Mouse (Mus musculus) heart, adult 8-10 months (tissue): ENCODE measurements around the gene Snip1. TPM values are rescaled to one million over a fixed set of nuclear protein-coding genes. Genes with fewer than 3 reads are reported as not detected.

Experiments used
- DNase-seq: peaks from one replicate; pipeline ENCODE4 v3.0.0; 2022; ENCODE audit warnings: low spot score
- total RNA-seq, 4 experiments: library from RNA; stranded (reverse); gene quantifications; 2 replicates each; pipeline ENCODE4 v1.2.4; 2022

The Snip1 gene
- total RNA-seq, 4 experiments from 2014 or later, result 6.2 to 8.1 (median 7.6) TPM

DNA sequence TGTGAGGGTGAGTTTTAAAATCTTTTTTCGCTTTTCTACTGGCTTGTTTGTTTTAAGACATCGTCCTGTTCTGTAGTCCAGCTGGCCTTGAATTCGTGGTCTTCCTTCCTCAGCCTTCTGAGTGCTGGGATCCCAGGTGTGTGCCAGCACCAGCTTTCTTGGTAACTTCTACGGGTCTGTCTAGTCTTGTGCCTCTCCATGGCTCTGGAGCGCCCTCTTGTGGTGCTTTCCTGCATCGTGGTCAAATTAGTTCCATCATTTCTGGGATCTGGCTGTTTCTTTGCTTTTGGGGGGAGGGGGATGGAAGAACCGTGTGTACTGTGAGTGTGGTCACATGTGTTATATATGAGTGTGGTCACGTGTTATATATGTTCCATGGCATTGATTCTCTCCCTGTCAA lies 33.0 kb downstream of the Snip1 start:
- DNase-seq, result peak; percentile 78

DNA sequence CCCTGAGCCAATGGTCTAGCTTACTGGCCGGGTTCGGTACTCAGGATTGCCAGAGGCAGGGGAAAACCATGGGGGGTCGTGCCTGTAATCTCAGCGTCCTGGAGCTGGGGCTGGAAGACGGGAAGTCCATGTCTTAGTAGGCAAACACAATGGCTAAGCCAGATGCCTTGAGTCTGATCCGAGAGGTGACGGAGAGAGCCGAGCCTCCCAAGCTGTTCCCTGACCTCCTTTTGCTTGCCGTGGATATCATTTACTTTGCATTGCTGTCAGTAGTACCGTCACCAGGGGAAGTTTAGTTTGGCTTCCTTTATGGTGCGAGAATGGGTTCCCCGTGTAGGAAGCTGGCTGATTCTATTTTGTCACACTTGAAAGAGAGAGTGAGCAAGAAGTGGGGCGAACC lies 34.9 kb downstream of the Snip1 start:
- DNase-seq, result no peak

DNA sequence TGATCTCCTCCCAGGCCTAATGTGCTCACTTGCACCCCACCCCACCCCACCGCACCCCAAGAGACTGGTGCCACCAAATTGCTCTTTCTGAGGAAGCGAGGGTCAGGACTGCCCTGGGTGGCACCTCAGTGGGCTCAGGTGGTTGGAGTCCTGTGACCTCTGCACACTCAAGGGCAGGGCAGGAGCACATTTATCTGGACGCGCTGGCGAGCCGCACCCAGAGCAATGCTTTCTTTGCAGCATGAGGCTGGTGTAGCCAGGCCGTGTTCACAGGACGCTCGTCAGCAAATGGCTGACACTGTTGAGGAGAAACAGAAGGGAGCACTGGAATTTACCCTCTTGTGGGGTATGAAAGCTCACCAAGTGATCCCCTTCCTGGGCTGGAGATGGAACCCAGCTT lies 38.9 kb downstream of the Snip1 start:
- DNase-seq, result no peak

DNA sequence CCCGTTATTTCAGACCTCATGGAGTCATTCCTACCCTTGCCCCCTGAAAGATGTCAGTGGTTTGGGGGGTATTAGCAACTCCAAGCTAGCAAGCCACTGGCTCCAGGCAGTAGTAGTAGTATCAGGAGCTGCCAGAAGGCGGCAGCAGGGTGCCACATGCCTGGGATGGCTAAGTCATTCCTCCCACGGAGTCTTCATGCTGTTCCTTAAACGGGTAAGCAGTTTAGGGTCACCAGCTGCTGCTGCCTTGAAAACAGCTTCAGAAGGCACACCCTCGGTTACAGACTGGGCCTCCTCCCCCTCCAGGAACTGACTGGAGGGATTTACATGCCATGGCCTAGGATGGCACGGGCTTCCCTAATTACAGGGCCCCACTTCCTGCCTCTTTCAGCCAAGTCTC lies 48.2 kb downstream of the Snip1 start:
- DNase-seq, result peak; percentile 82

DNA sequence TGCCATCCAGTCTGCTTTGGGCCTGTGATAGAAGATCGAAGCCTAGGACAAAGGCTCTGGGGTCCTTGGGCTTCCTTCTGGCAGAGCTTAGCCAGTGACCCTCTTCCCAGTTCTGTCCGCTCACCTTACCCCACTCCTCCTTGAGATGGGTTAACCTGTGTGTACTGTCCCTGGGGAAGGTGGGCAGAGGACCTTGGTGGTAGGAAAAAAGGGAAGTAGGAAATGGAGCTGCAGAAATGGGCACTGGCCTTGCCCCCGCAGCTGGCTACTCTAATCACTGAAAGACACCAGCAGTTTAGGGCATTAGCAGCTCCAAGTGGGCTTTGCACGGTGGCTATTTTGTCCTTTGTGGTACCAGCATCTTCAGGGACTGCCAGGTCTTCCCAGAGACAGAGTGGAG lies 48.6 kb downstream of the Snip1 start:
- DNase-seq, result no peak

DNA sequence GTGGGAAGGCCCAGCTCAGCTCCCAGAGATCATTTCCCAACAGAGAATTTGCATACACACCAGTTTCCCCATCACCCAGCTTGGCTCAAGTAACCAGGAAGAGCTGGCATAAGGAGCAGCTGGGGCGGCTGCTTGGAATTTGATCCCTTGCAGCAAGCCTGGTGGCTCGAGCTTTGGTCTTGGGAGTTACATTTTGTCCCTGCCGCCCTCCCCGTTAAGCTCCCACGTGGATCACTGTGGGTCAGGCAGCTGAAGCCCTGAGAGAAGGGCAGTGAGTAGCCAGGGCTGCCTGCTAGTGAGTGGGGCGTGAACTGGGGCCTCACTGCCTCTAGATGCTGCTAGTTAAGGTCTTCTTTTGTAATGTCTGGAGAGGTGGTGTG lies 49.2 kb downstream of the Snip1 start:
- DNase-seq, result no peak

- DNase-seq, result no peak
These were observed 49.8 kb downstream of the Snip1 start for GRCm38 (mm10) chr4:125116090-125116861.

- DNase-seq, result no peak
These were observed 50.5 kb downstream of the Snip1 start for GRCm38 (mm10) chr4:125116929-125117328.

DNA sequence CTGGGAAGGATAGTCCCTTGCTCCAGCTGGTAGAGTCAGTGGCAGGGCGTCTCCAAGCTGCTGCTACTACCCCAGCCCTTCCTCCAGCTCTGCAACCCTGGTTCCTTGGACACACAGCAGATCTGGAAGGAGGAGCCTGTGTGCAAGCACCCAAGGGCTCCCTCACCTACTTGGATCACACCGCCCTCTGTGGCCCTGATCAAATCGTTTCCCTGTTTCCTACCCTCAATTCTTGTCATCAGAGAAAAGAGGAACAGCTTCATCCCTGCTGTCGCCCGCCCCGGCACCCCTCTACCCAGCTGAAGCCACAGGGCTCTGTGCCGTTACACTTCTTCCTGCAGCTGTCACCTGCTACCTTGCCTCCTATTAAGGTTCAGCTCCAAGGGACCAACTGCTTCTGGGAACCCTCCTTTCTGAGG lies 51.4 kb downstream of the Snip1 start:
- DNase-seq, result no peak

DNA sequence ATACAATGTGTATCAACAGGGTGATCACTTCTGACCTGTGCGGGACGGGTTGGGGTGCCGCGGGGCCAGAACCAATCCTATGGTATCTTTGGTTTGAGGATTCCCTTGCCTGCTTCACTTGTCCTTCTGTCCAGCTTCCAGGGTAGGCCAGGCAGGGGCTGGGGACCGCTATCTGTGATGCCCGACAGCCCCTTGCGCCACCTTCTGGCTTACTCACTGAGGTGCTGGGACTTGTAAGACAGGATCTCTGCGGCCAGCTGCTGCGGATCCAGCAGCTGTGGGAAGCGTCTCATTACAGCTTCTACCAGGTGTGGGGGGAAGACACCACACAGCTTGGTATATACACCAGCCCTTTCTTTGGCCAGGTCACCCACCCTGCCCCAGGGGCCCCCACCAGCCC lies 52.6 kb downstream of the Snip1 start:
- no peak for DNase-seq

- DNase-seq, result no peak
These were observed 53.2 kb downstream of the Snip1 start for GRCm38 (mm10) chr4:125119721-125120120.

GRCm38 (mm10) chr4:125122431-125123278 lies 56.2 kb downstream of the Snip1 start:
- DNase-seq, result no peak

DNA sequence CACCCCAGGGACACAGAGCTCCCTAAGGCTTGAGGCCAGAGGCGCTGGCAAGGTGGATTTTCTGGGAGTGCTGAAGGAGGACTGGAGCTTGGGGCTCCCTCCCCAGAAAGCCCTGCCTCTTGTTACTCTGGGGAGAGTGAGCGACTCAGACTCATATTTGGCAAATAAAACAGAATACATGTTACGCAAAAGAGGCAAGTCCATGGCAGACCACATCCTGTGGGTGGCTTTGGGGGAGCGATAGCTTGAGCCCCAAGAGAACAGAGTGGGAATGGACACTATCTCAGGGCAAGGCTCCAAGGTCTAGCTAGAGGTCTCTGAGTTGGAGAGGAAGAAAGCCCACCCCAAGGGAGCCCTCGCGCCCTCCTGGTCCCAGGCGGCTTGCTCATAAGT lies 56.8 kb downstream of the Snip1 start:
- DNase-seq, result peak; percentile 68

Other genes starting within 250 kb of the Snip1 start
- 10 to 100 TPM; 20.8 to 22.5 (median 22.0) TPM for gene Yrdc, start 216.0 kb upstream of the Snip1 start, total RNA-seq
- 10 to 100 TPM; 18.2 to 23.5 (median 21.0) TPM for gene 1110065P20Rik, start 215.5 kb upstream of the Snip1 start, total RNA-seq
- gene Maneal, start 204.5 kb upstream of the Snip1 start, total RNA-seq, result 1 to 10 TPM in 1 of 4 experiments, under 1 TPM in 3; 0.54 to 1.0 (median 0.69) TPM
- gene Epha10, start 185.8 kb upstream of the Snip1 start, total RNA-seq, result not detected
- 10 to 100 TPM in 1 of 4 experiments, 1 to 10 TPM in 3; 5.8 to 11.1 (median 8.7) TPM for gene 9930104L06Rik, start 129.6 kb upstream of the Snip1 start, total RNA-seq
- 1 to 10 TPM in 1 of 4 experiments, under 1 TPM in 3; 0.69 to 1.1 (median 0.85) TPM for gene Cdca8, start 127.4 kb upstream of the Snip1 start, total RNA-seq
- gene Rspo1, start 80.2 kb upstream of the Snip1 start, total RNA-seq, result 1 to 10 TPM; 3.1 to 6.6 (median 4.7) TPM
- 10 to 100 TPM; 22.9 to 32.6 (median 24.3) TPM for gene Gnl2, start 50.1 kb upstream of the Snip1 start, total RNA-seq
- under 1 TPM in 1 of 4 experiments, not detected in 3; 0.11 TPM for gene Dnali1, start 969 bp upstream of the Snip1 start, total RNA-seq
- gene Meaf6, start 18.5 kb downstream of the Snip1 start, total RNA-seq, result 10 to 100 TPM; 13.3 to 20.8 (median 19.9) TPM
- 1 to 10 TPM; 3.5 to 5.7 (median 3.9) TPM for gene Zc3h12a, start 61.2 kb downstream of the Snip1 start, total RNA-seq